Mouse (Mus musculus) kidney, adult 2 months (tissue): Measurements from ENCODE around the gene Tcfl5.

ENCODE experiments used
- CTCF ChIP-seq: fragments of 200-500 bp; conservative IDR thresholded peaks from 2 replicates; pipeline ENCODE4 v1.5.1; 2011; ENCODE audit warnings: low read depth, mild to moderate bottlenecking, control low read depth, low read length, moderate library complexity, mixed read lengths; ENCODE audit not compliant: insufficient read depth, insufficient read length
- POLR2A ChIP-seq: fragments of 200-500 bp; IDR thresholded peaks from one replicate; pipeline ENCODE4 v1.6.1; 2011; ENCODE audit warnings: low read depth, low read length, control low read depth

GRCm38 (mm10) chr2:180684031-180684430, 41.5 kb upstream of the Tcfl5 start:
- TF ChIP-seq CTCF (no peak), POLR2A (no peak)
